Mouse (Mus musculus) kidney, adult 9 months (tissue): ENCODE measurements around the gene Cpxm1.
A peak's percentile ranks its signal among the peaks of the same experiment; 100 is the strongest.
"Not testable (repeated sequence)": the region's sequence is repeated elsewhere in the genome, so short reads cannot be mapped to it uniquely, and the experiment has no call there.

ENCODE experiments used
- DNase-seq: peaks from one replicate; pipeline ENCODE4 v3.0.0; 2022

Gene Cpxm1

DNA sequence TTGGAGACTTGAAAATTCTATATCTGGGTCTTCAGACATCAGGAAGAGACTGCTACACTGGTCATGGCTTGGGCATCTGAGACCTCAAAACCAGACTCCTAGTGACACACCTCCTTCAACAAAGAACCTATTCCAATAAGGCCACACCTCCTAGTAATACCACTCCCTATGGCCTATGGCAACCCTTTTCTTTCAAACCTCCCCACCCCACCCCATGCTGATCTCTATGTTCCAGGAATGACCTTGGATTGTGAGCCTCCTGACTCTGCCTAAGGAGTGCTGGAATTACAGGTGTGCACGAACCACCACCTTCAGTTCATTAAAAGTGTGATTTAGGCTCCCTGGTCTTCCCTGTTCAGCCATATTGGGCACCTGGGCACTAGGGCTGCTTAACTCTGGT lies 2.7 kb upstream of the Cpxm1 start:
- DNase-seq: no peak

DNA sequence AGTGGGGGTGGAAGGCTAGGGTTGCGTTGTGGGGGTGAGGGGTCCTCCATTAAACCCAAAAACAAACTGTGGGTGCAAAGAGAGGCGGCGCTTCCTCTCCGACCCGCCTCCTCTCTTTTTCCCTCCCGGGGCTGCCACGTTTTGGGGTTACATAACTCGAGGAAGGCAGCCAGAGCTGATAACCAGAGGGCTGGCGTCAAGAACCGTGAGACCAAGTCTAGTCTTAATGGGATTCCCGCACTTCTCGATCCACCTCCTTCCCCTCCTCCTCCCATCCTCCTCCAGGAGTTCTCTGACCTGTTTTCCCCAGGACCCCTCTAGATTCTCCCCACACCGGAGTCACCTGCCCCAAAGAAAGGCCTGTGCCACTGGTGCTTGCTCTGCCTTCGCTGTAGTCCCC lies 717 bp upstream of the Cpxm1 start:
- no peak for DNase-seq

DNA sequence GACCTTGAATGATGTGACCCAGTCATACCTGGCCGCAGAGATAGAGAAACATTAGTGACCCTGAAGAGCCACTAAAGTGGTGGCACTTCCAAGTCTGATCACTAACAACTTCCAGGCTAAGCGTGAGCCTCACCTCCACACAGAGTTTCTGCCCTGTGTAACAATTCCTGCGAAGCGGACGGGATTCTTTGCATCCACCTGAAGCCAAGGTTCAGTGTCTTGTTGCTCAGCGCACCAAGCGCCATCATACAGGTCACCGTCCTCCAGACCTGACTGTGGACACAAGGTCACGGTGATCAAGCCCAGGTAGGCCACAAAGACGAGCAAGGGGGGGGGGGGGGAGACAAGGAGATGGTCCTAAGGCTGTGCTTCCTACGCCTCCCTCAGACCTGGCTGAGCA lies 1.7 kb downstream of the Cpxm1 start:
- no peak for DNase-seq

DNA sequence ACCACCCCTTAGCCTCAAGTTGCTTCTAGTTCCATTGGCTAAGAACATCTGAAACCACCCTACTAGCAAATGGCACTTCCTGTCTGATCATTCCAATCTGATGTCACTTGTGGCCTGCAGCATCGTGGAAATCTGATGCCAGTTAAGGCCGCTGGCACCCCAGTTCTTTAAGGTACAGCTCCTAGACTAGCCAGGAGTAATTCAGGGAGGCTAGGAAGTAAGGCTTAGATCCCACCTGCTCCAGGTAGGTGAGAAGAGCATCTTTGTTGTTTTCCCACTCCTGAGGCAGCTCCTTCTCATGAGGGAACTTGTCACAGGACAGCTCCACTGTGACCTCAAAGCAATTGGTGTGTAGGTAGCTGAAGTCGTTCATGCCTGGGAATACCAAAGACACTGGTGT lies 4.5 kb downstream of the Cpxm1 start:
- DNase-seq: no peak

DNA sequence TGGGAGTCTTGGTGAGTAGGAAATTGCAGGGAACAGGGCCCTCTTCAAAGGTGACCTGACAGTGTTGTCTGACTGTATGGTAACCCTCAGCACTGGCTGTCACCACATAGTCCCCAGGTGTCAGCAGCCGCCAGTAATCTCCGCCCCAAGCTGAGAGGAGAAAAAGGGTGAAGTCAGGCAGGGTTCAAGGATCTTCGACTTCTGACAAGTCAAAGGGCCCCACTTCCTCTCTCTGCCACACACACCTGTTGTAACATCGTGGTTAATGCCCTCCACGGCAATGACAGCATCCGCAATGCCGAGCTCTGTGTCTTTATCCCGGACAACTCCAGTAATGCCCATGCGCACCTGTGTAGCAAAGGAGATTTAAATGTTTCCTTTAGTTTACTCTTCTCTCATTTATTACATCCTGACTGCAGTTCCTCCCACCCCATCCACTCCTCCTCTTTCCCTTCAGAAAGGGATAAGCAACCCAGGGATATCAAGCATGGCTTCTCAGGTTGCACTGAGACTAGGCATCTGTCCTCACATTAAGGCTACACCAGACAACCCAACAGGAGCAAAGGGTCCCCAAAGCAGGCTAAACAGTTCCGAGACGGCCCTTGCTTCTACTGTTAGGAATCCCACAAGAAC lies 6.3 kb downstream of the Cpxm1 start:
- no peak for DNase-seq

DNA sequence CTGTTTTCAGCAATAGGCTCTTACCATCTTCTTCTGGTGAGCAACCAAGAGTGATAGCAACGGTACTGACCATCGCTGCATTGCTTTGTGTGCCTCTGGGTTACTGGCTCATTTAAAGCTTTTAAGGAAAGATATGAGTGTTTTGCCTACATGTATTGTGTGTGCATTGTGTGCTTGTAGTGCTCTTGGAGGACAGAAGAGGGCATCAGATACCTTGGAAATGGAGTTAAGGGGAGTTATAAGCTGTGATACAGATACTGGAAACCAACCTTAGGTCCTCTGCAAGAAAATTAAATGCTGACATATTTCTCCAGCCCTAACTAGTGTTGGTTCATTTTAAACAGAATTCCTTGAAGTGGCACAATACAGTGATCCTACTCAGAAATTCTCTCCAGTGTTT lies 8.6 kb downstream of the Cpxm1 start:
- DNase-seq: no peak

DNA sequence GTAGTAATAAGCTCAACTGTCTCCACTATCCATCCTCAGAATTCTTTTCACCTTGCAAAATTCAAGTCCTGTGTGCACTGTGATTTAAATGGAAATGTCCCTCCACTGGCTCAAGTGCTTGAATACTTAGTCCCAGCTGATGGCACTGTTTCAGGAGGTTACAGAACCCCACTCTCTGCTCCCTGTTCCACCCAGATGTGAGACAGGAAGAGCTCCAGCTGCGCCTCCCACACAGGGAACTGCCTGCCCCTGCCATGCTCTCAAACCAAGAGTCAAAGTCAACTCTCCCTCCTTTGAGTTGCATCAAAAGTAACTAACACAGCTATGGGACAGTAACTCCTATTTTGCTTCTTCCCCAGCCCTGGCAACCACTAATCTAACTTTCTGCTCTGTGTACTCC lies 11.2 kb downstream of the Cpxm1 start:
- DNase-seq: no peak

DNA sequence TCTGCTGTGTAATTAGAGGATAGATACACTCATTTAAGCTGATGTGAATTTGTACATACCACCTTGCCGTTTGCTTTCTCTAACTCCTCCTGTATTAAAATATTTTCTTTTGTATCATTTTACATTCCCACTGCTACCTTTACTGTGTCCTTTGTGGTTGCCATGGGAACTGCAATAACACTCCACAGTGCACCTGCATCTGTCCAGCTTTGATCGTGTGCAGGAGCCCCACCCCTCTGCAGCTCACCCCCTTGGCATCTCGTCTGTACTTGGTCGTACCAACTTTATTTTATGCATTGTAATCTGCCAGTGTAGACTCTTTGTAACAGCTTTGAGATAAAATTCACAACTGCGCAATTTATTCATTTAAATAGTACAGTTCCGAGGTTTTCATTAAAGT lies 13.5 kb downstream of the Cpxm1 start:
- DNase-seq: no peak

DNA sequence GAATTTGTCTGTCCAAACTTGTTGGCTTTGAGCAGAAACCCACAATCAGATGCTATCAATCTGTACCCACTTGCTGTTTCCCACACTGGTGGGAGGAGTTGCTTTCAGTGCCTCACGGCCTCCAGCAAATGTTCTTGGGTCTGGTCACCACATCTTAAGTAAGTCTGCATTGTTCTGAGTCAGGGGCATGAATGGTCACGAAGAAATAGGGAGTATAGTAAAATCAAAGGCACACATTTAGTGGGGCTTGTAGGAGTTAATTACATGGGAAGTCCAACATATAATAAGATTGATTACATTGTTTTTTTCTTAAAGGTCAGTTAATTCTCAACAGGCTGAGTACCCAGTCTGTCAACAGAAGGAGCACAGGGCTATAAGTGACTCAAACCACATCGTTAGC lies 14.2 kb downstream of the Cpxm1 start:
- DNase-seq: no peak

DNA sequence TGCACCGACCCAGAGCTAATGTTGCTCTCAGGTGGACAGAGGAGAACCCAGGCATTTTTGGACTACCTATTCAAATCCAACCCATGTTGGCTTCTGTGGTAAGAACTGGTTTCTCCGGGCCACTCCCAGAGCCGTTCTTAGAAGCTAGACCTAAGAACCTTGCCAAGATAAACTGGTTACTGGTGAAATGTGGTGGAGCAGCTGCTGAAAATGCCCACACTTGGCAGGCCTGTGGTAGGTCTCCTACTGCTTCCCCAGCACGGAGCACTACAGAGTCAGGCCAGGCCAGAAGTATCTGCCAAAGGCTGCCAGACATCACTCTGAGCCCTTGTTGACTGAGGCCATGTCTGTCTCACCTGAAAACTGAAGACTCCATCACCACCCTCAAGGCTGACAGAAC lies 22.4 kb downstream of the Cpxm1 start:
- DNase-seq: no peak

DNA sequence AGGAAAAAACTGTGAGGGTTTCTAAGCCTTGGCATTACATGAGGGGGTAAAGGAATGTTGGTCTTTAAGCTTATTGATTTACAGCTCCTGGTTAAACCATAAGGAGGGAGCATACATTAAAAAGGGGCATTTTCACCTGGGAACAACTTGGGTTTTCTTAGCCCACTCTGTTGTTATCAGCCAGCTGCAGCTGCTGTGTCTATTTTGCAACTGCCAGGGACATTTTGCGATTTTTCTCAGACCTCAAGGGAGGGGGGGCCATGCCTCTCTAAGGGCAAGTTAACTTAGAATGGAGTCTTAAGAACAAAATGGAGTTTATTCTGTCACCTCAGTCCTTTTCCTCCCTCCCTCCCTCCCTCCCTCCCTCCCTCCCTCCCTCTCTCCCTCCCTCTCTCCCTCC lies 24.3 kb downstream of the Cpxm1 start:
- not testable (repeated sequence) for DNase-seq

DNA sequence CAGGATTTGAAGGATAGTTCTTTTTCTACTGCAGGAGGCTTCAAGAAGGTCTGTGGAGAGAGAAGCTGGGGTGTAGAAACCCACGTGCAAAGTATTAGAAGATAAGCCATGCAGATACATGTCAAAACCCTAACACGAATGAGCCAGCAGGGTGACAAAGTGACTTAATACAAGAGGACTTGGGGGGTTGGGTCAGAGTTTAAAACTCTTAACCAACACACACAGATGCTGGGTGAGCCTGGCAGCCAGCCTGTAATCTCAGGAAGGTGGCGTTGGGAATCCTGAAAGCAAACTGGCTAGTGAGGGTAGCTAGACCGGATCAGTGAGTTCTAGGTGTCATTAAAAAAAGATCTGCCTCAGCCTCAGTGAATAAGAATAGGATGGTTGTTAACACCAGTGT lies 30.0 kb downstream of the Cpxm1 start:
- no peak for DNase-seq

DNA sequence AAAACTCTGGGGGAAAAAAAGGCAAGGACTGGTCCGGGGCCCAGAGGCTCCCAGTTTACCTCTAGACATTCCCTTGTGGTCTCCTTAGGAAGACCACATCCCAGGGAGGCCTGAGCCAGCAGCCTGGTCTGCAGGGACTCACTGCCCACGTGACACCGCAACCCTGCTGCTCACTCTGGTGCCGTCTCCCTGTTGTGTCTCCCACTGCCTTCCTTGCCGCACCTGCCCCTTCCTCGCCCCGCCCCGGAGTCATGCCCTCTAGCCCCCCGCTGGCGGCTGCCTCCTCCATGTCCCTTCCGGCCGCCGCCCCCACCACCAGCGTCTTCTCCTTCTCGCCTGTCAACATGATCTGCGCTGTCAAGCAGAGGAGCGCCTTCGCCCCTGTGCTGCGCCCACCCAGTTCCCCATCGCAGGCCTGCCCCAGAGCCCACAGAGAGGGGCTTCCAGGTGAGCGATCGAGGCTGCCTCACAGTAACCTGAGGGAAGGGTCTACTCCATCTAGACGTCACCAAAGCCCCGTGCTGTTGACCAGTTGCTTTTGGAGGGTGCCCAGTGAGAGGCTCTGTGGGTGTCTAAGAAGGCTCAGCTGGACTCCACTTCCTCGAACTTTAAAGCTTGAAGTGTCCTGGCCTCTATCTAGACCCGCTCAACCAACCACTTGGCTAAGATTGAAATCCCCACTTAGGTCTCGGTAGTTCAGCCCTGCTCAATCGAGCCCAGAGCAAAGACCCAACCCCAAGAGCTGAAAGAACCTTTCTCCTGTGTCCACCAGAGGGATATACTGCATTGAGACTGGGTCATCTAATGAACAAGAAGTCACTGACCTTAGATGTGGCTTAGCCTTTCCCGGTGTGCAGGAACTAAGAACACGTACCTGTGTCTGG lies 31.9 kb downstream of the Cpxm1 start:
- DNase-seq: no peak

DNA sequence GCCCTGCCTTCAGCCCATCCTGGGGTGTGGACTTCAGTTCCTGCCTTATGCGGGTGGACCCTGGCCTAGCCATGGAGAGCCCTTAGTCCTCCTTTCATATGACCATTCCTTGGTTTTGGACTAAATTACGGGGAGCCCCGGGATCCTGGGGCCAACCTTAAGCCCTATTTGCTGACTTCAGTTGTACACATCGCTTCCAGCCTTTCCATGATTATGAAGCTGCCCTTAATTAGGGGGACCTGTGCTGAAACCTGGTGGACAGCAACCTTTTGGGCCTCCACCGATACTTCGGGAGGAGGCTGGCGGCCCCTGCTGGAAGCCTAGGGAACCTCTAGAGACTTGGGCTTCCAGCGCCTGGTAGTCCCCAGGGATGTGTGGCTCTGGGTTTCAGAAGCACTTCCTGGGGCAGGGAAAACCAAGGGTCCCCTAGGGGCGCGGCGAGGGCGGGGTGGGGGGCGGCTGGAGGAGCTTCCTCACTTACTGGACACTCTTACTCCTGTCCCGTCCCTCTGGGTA lies 34.8 kb downstream of the Cpxm1 start:
- DNase-seq: peak; percentile 49

DNA sequence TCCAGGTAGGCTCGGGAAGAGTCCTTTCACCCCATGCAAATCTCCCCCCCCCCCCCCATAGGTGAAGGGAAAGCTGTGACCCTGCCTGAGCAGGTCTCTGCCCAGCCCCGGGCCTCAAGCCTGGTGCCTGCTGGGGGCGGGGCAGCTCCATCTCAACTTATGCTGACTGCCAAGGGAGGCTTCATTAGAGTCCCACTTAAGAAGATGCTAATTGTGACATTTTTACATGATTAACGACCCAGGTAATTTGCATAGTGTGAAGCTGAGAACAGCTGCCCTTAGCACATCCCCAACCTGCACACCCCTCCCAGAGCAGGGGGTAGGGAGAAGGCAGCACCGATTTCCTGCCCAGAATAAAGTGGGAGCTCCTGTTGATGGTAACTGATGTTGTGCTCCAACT lies 38.5 kb downstream of the Cpxm1 start:
- no peak for DNase-seq

DNA sequence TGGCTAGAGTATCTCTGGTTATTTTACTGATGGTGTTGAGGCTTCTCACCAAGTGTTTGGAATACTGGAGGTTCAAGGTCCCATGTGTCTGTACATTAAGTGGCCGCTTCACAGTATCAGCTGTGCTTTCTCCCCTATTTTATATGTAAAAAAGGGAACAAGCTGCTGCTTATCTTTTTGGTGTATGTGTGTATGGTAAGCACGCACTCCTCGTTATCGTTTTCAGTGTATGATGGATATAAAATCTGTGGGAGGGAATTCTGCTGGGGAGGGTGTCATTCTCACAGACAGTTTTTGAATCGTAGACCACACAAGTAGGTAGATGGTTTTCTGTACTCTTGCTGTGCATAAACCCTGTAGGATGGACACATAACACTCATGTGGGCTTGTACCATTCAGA lies 39.8 kb downstream of the Cpxm1 start:
- no peak for DNase-seq

DNA sequence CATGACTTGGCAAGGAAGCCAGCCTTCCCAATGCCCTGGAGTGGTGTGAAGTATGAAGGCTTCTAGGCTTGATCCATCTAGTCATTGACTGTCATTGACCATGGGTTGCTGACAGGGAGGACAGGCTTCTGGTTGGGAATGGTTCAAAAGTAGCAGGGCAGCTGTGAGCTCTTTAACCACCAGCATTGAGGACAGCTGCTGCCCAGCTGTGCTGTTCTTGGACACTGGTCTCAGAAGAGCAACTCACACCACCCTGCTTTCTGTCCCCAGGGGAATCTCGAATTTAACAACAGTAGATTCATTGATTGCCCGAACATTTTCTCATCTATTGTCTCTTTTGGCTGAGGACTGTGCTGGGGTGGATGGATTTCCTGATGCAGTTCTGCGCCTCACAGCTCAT lies 43.5 kb downstream of the Cpxm1 start:
- no peak for DNase-seq

DNA sequence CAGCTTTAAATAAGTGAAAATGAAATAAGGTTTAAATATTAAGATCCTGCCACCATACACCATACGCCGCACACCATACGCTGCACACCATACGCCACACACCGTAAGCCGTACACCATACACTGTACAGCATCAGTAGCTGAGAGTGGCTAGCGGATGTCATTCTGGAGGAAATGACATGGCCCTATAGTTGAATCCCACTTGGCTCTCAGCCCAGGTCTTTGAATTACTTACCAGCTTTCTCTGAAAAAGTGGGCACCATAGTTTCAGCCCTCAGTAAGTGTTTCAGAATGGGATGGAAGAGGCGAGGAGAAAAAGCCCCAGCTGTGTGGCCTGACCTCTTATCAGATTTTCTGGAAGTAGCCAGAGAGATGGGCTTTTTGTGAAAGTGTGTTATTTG lies 44.0 kb downstream of the Cpxm1 start:
- no peak for DNase-seq

DNA sequence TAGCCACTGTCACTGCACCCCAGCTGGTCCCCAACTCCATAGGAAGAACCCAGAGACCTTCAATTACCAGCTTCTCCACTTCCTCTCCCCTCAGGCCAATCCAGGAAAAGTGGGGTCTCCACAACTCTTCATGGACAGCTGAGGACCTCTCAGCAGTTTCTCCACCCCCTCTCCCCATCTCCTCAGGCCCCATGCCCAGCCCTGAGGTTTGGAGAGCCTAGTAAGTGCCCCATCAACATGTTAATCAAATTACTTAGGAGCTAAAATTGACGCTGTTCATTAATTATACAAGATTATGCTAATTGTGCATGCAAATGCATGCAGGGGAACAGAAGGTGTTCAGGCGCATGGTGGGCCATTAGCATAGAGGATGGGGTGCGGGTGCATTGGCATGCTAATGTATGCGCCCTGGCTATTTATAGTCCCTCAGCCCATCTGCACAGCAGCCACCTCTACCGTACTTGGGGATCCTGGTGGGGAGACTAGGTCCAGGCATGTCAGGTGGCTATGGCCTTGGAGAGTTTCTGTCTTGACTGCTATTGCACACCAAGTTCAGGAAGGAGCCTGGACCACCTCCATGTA lies 45.5 kb downstream of the Cpxm1 start:
- no peak for DNase-seq

DNA sequence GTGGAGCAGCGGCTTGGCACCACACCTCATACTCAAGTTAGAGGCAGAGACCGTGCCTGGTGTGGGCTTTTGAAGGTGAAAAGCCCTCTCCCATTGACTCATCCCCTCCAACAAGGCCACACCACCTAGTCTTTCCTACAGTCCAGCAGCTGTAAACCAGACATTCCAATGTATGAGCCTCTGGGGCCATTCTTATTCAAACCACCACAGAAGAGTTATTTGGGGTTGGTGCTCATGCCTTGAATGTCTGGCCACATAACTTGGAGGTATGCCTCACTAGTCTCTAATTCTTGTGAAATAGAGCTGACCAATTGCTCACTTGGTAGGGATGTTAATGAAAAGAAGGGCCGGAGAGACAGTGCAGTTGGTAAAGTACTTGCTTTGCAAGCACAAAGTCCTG lies 47.0 kb downstream of the Cpxm1 start:
- DNase-seq: no peak

DNA sequence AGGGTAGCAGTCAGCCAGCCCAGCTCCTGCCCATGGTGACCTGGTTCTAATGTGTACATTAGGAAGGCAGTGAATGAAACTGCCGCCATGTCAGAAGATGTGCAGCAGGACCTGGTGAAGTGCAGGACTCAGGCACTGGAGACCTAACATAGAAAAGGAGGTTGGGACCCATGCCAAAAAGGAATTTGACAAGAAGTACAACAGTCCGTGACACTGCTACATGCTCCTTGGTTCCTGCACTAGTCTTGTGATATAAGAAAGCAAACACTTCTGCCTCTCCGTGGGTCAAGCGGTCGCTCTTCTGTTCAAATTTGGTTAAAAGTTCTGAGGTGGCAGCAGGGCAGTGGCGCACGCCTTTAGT lies 56.2 kb downstream of the Cpxm1 start:
- DNase-seq: no peak
